Mouse (Mus musculus) heart, postnatal 14 days (tissue): ENCODE measurements at regions not wholly inside any gene's neighbourhood (a gene's known extent, or its start where the extent isn't known, plus 50 kb on each side); places are given as distances from the start of the nearest gene placed in this dataset.
"Not testable (repeated sequence)": the region's sequence is repeated elsewhere in the genome, so short reads cannot be mapped to it uniquely, and the experiment has no call there.

Source experiments
- DNase-seq, 2 experiments: peaks; one replicate each; pipeline ENCODE4 v3.0.0; 2021 to 2022
- intact Hi-C: fragments of 180-260 bp; cut with DNase I; formaldehyde crosslinking; loops from one replicate; pipeline ENCODE4 v1.15.1; 2025

DNA sequence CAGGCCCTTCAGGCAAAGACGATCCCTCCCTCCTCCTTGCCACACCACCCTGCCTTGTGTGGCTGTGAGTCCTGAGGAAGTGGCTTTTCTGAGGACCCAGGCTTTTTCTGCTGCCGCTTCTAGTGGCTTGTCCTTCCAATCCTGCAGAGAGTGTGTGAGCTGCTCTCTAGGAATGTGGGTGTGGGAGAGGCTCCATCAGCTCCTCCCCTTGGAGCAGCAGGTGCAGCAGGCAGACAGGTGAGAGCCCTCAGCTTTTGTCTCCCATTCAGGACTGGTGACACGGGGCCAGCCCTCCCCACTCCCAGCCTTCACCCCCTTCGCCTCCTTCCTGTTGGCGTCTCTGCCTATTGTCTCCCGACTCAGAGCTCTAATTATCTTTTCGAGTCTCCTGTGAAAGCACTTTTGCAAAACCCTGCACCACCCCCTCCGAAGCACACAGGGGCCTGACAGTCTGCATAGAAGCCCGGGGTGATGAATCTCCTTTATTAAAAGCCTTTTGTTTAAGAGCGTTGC, 150.8 kb upstream of the A430005L14Rik start:
- intact Hi-C loops, result no loop called here
- DNase-seq, result no peak

GRCm38 (mm10) chr4:153806820-153807436, 150.1 kb upstream of the A430005L14Rik start:
- no peak for DNase-seq
- intact Hi-C loops, result no loop called here

DNA sequence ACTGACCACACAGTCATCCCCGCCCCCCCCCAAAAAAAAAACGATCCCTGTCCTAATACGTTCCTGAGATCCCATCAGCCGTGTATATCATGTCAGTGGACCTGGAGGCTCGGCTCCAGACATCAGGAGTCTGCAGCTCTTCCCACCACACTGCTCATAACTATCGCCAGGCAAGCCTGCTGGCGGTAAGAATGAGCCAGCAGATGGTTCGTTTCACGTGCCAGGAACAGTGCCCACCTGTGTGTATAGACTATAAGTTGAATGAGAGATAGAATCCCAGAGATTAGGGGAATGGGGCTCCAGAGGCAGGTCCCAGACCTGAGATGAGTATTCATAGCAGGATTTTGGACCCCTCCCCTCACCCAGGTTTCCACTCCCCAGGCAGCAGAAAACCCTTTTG, 144.2 kb upstream of the A430005L14Rik start:
- no peak for DNase-seq
- intact Hi-C loops, result no loop called here

- DNase-seq, result peak; percentile 4 to 5
- intact Hi-C loops, result no loop called here
Measured at GRCm38 (mm10) chr4:153827914-153828313, 129.1 kb upstream of the A430005L14Rik start.

DNA sequence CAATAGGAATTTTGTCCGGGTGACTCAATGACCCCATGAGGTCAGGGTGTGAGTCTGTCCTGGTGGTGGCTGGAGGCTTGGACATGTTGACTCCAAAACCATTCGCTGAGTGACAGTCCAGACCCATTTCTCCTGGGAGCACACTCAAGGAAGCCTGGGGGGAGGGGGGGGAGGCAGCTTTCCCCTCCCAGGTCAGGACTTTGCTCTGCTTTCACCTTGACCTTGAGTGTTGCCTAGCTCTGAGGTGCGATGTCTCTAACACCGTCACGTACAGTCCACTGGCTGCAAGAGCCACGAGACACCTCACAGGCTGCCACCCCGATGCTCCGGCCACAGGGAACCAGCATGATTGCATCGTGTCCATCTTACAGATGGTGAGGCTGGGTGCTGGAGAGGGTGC, 127.3 kb upstream of the A430005L14Rik start:
- intact Hi-C loops, result no loop called here

GRCm38 (mm10) chr4:153830491-153830890, 126.5 kb upstream of the A430005L14Rik start:
- intact Hi-C loops, result no loop called here
- no peak for DNase-seq

More for the DNA sequence above, 127.3 kb upstream of the A430005L14Rik start:
- no peak for DNase-seq

- DNase-seq, intact Hi-C loops: not testable (repeated sequence)
Measured at GRCm38 (mm10) chr4:153831251-153831650, 125.8 kb upstream of the A430005L14Rik start.

GRCm38 (mm10) chr4:153832151-153832550, 124.9 kb upstream of the A430005L14Rik start:
- DNase-seq, result no peak
- intact Hi-C loops, result no loop called here

GRCm38 (mm10) chr4:153844766-153845165, 112.3 kb upstream of the A430005L14Rik start:
- intact Hi-C loops, result no loop called here
- no peak for DNase-seq

- intact Hi-C loops, result no loop called here
- no peak for DNase-seq
Measured at GRCm38 (mm10) chr4:153848274-153848673, 108.8 kb upstream of the A430005L14Rik start.

DNA sequence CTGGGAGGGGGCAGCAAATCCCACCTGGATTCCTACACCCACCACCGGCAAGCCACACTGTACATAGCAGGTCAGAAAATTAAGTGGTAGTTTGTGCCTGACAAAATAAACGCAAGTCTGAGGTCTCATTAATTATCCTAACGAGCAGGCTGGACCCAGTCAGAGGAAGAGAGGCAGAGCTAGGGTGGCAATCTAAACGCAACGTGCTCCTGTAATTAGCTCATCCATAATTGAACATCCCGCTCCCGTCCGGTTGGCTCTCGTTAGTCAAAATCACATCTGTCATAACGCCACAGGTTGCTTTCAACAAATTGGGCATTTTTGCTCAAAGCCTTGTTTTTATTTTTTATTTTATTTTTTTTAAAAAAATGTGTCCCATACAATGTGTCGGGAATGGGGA, 106.9 kb upstream of the A430005L14Rik start:
- intact Hi-C loops, result no loop called here
- no peak for DNase-seq

DNA sequence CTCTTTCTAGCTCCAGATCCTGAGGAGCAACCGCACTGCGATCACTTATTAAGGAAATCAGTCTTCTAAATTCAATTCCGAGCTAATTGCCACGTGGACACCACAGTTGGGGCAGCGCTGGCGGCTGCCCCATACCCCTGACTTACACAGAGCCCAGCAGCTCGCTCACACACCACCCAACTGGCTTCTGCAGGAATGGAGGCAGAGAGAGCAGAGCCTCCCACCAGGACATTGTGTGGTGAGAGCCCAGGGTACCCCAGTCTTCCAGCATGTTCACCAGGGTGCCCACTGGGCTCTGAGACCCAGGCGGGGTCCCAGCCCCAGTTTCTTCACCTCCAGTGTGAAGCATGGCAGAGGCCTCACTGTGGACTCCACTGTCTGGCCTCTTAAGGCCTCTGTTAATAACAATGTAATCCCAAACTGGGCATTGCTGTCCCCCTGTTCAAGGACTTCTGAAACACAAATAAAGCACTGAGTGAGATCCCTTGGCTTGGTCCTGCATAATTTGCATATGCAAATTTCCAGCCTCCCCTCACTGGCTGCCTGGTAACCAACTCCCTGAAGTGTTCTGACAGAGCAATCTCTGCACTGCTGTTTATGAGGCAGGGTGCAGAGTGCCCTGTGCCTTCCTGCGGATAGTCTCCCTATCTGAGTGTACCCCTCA, 102.8 kb upstream of the A430005L14Rik start:
- intact Hi-C loops, result no loop called here
- no peak for DNase-seq

DNA sequence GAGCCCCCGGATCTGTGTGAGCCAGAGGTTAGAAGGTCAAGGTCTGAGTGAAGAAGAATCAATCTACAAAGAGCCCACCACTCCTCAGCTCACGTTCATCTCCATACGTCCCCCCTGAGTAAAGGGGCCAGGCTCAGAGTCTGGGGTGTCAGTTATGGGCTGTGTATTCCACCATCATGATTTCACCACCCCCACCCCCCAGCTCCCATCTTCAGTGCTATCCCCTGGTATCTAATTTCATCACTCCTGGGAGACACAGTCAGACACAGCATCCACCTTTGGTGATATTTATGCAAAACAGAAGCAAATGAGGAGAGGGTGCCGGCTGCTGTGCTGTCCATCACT, 102.3 kb upstream of the A430005L14Rik start:
- intact Hi-C loops, result no loop called here
- no peak for DNase-seq

DNA sequence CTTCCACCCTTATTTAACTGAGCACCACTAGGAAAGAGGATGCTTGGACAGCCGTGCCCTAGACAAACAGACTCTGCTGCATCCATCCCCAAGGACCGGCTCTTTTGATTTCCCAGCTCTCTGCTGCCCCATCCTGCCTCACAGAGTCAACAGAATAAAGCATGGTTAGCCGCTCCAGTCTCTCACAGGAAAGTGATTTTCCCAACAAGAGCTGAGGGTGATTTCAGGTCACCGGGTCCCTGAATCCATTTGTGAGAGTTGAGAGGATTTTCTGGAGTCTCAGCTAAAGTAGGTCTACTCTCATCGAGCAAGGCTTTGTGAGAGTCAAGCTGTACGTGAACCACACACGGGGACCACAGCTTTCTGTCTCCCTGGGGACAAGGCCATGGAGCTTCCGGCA, 95.6 kb upstream of the A430005L14Rik start:
- DNase-seq, result no peak
- intact Hi-C loops, result no loop called here

DNA sequence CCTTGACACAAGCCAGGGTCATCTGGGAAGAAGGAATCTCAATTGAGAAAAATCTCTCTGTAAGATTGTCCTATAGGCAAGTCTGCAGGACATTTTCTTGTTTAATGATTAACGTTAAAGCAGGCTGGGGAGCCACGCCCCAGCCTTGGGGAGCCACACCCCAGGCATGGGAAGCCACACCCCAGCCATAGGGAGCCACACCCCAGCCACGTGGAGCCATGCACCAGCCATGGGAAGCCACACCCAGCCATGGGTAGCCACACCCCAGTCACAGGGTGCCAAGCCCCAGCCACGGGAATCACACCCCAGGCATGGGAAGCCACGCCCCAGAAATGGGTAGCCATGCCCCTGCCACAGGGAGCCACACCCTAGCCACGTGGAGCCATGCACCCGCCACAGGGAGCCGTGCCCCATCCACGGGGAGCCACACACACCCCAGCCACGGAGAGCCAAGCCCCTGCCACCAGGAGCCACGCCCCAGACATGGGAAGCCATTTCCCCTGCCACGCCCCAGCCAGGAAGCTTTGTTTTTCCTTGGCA, 94.8 kb upstream of the A430005L14Rik start:
- no peak for DNase-seq
- intact Hi-C loops, result no loop called here

DNA sequence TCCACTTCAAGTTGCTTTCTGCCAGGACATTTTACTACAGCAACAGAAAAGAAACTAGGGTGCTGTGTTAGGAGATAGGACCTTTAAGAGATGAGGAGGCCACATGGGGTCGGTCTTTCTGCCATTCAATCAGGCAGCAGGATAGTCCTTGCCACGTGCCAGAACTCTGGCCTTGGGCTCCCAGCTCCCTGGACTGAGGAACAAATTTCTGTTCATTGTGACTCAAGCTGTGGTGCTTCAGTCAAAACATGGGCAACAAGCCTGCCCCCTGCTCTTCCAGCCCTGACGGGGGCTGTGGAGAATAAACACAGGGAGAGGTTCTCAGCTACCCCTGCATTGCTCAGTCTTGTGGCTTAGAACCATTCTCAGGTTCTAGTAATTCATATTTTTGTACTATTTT, 84.7 kb upstream of the A430005L14Rik start:
- intact Hi-C loops, result no loop called here
- no peak for DNase-seq

DNA sequence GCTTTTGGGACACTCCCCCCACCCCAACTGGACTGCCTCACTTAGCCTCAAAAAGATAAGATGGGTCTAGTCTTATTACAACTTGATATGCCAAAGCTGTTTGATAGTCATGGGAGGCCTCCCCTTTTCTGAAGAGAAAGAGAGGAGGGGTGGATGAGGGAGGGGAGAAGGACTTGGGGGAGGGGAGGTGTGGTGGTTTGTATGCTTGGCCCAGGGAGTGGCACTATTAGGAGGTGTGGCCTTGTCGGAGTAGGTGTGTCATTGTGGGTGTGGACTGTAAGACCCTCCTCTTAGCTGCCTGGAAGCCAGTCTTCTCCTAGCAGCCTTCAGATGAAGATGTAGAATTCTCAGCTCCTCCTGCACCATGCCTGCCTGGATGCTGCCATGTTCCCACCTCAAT, 82.0 kb upstream of the A430005L14Rik start:
- DNase-seq, intact Hi-C loops: not testable (repeated sequence)

GRCm38 (mm10) chr4:153876954-153877642, 79.9 kb upstream of the A430005L14Rik start:
- intact Hi-C loops, result no loop called here
- DNase-seq, result no peak

DNA sequence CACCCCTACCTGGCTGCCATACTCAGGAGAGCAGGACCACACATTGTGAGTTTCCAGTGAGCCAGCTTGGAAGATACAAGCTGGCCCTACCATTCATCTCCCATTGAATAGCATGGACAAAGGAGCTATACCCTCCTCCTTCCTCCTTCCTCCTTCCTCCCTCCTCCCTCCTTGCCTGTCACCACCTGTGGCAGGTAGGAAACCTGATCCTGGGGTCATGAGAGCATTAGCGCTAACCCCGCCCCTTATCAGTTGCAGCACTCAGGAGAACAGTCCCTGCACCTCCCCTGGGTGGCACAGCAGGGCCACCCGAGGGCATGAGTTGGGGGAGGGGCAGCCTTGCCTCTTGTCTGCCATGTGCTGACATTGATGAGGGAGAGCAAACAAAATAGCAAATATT, 74.0 kb upstream of the A430005L14Rik start:
- no peak for DNase-seq
- intact Hi-C loops, result no loop called here

GRCm38 (mm10) chr4:153884044-153884443, 73.0 kb upstream of the A430005L14Rik start:
- no peak for DNase-seq
- intact Hi-C loops, result no loop called here

GRCm38 (mm10) chr4:153885836-153886235, 71.2 kb upstream of the A430005L14Rik start:
- no peak for DNase-seq
- intact Hi-C loops, result no loop called here
